Mouse (Mus musculus) limb, embryonic 14.5 days (tissue): ENCODE data around the gene Spata13. TPM values are rescaled to one million over a fixed set of nuclear protein-coding genes. Genes with fewer than 3 reads are reported as not detected.

Experiments used
- ATAC-seq: fragments of 200-750 bp; cut with Nextera tagmentation; 2 replicates; pipeline ENCODE4 v1.8.0; 2017; ENCODE audit warnings: low read depth, moderate number of reproducible peaks, moderate TSS enrichment; ENCODE audit not compliant: low FRiP score
- DNase-seq: peaks from one replicate; pipeline ENCODE4 v3.0.0-alpha.2; 2015; ENCODE audit warnings: low spot score
- H3K27ac ChIP-seq: fragments of 300-500 bp; sonication (generic); replicated peaks from 2 replicates; pipeline ENCODE4 v1.5.1; 2014; ENCODE audit warnings: low read depth, mild to moderate bottlenecking, low read length, moderate library complexity, mixed read lengths
- H3K27me3 ChIP-seq: fragments of 300-500 bp; sonication (generic); 2 replicates; pipeline ENCODE4 v1.6.1; 2014; ENCODE audit warnings: low read length, mixed read lengths; ENCODE audit not compliant: control insufficient read depth, insufficient read depth
- H3K36me3 ChIP-seq: fragments of 300-500 bp; sonication (generic); 2 replicates; pipeline ENCODE4 v1.6.1; 2014; ENCODE audit warnings: mild to moderate bottlenecking, low read length, moderate library complexity, mixed read lengths; ENCODE audit not compliant: control insufficient read depth, insufficient read depth
- H3K4me1 ChIP-seq: fragments of 300-500 bp; sonication (generic); 2 replicates; pipeline ENCODE4 v1.6.1; 2014; ENCODE audit warnings: antibody characterized with exemption, low read length, mixed read lengths; ENCODE audit not compliant: control insufficient read depth, insufficient read depth
- H3K4me2 ChIP-seq: fragments of 300-500 bp; sonication (generic); replicated peaks from 2 replicates; pipeline ENCODE4 v1.6.1; 2014; ENCODE audit warnings: low read depth, mild to moderate bottlenecking, low read length, moderate library complexity; ENCODE audit not compliant: severe bottlenecking
- H3K4me3 ChIP-seq: fragments of 300-500 bp; sonication (generic); replicated peaks from 2 replicates; pipeline ENCODE4 v1.5.1; 2014; ENCODE audit warnings: low read length
- H3K9ac ChIP-seq: fragments of 300-500 bp; sonication (generic); 2 replicates; pipeline ENCODE4 v1.6.1; 2014; ENCODE audit warnings: mild to moderate bottlenecking, low read depth, low read length, moderate library complexity; ENCODE audit not compliant: severe bottlenecking
- H3K9me3 ChIP-seq: fragments of 300-500 bp; sonication (generic); 2 replicates; pipeline ENCODE4 v1.6.1; 2016; ENCODE audit warnings: low read length; ENCODE audit not compliant: control insufficient read depth
- POLR2A ChIP-seq: fragments of 200-500 bp; IDR thresholded peaks from 2 replicates; pipeline ENCODE4 v1.8.0; 2012; ENCODE audit warnings: inconsistent platforms, mild to moderate bottlenecking, moderate library complexity, borderline replicate concordance; ENCODE audit not compliant: insufficient read depth, insufficient read length; ENCODE audit errors: extremely low read depth
- WGBS: fragments of 180-500 bp; shearing (Covaris S2); extraction: QIAGEN DNeasy Blood & Tissue Kit; methylation state at CpG from one replicate; pipeline ENCODE4 v1.1.7; 2014; 5-methylcytosine and 5-hydroxymethylcytosine counted together
- polyA plus RNA-seq, 2 experiments: library from polyadenylated mRNA; depleted of rRNA in 1 of 2; stranded (reverse) in 1 of 2; unstranded in 1 of 2; fragments of >200 nt; fragmentation: Nextera tagmentation in 1 of 2; extraction: Ambion mirVana in 1 of 2; gene quantifications; 2 replicates each; pipeline versions ENCODE4 v1.2.1 to v1.2.3; 2012 to 2014

The Spata13 gene
- polyA plus RNA-seq, 2 experiments, result 6.8 to 9.5 TPM

DNA sequence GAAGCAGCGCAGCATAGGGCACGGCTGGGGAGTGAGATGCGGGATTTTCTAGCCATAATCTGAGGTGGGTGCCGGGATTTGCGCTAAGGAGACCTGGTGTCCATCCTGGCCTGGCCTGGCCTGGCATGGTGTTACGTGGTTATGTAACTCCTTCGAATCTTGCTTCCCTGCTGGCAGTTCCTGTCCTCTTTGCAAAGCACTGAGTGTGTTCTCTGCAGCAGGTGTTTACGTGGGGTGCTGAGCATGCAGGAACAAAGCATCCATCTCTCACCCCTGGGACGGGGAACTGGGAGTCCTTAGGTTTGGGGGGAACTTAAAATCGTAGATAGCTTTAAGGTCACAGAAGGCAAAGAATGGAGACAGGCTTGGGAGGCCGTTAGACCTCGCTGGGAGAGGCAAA is 105.8 kb downstream of the Spata13 start:
- 47% methylated on average over 12 of the region's 12 CpGs for WGBS
- Histone ChIP-seq H3K9me3 (no peaks in the 10 kb centered on the region), H3K4me2 (no peak overlapping the region), H3K36me3 (no peaks in the 10 kb centered on the region), H3K4me3 (no peak overlapping the region), H3K27ac (peak overlapping the region; percentile 55; the same call in 1 of the 2 replicates), H3K9ac (no peak overlapping the region), H3K4me1 (peaks cover 40% of the 10 kb centered on the region), H3K27me3 (no peaks in the 10 kb centered on the region)
- ATAC-seq (no peak), DNase-seq (no peak)
- no peak for TF ChIP-seq POLR2A

DNA sequence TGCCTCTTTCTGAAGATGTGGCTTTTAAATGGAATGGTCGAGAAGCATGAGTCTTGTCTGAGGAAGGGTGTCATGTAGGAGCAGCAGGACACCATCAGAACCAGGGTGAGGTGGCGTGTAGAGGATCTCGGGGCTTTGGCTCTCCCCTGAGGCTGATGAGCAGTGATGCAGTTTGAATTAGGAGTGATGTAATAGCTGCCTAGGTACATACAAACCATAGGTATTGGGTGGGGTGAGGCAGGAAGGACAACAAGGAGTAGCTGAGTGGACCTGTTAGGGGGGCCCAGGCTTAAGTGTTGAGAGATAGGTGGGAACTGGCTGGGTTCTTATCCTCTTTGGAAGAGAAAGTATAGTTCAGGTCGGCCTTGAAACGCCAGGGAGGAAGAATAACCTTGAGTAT is 106.7 kb downstream of the Spata13 start:
- no peak for DNase-seq
- no peak for ATAC-seq
- no peaks in the 10 kb centered on the region for H3K27me3 ChIP-seq
- H3K9me3 ChIP-seq, result no peaks in the 10 kb centered on the region
- 83% methylated on average over 5 of the region's 5 CpGs for WGBS
- peaks cover 37% of the 10 kb centered on the region for H3K4me1 ChIP-seq
- no peak overlapping the region for H3K9ac ChIP-seq
- H3K27ac ChIP-seq, result no peak overlapping the region
- no peak for TF ChIP-seq POLR2A
- no peaks in the 10 kb centered on the region for H3K36me3 ChIP-seq
- H3K4me3 ChIP-seq, result no peak overlapping the region
- H3K4me2 ChIP-seq, result no peak overlapping the region

DNA sequence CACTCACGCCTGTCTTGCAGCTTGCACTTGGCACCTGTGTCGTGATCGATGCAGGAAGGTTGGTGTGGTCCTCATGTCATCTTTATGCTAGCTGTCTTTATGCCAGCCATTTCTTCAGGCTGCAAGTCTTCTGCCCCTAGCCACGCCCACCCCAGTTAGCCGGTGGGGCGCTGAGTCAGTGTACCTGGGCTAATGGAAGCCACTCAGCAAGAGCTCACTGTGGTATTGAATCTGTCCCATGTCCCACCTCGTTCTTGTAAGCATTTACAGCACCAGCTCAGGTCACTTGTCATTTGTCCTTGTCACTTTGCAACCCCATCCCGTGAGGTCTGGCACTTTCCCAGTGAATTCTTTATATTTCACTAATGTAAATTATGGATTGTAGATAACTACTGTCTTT is 107.2 kb downstream of the Spata13 start:
- Histone ChIP-seq H3K27me3 (no peaks in the 10 kb centered on the region), H3K27ac (no peak overlapping the region), H3K4me3 (no peak overlapping the region), H3K9ac (no peak overlapping the region), H3K4me1 (peaks cover 37% of the 10 kb centered on the region), H3K36me3 (no peaks in the 10 kb centered on the region), H3K9me3 (no peaks in the 10 kb centered on the region), H3K4me2 (no peak overlapping the region)
- WGBS, result 66% methylated on average over 8 of the region's 8 CpGs
- no peak for DNase-seq
- ATAC-seq, result no peak
- TF ChIP-seq POLR2A, result no peak

DNA sequence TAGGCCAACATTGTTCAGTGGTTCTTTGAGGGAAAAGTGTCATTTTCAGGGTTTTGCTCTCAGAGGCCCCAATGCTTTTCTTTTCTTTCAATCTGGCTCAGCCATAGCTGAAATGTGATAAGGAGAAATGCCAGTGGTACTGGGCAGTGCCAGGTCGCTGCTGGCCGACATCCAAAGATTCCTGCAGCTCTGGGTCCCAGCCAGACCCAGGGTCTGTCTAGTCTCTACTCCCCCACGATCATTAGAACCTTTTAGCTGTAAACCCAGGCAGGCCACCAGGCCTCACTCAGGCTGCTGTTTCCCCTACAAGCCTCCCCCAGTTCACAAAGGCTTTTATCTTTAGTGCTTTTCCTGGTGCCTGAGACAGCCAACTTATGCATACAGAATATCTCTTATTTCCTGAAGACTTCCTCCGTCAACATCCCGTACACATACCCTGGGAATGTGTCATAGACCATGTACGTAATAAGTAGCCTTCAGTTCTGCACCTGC is 107.7 kb downstream of the Spata13 start:
- H3K9ac ChIP-seq, result no peak overlapping the region
- H3K4me3 ChIP-seq, result no peak overlapping the region
- no peaks in the 10 kb centered on the region for H3K27me3 ChIP-seq
- no peak for TF ChIP-seq POLR2A
- no peak for ATAC-seq
- H3K27ac ChIP-seq, result peak overlapping the region; percentile 1; the same call in 1 of the 2 replicates
- DNase-seq, result no peak
- H3K36me3 ChIP-seq, result 0 out of 2 replicates have a peak, but pooled peaks cover 2% of the 10 kb centered on the region
- no peak overlapping the region for H3K4me2 ChIP-seq
- no peaks in the 10 kb centered on the region for H3K9me3 ChIP-seq
- H3K4me1 ChIP-seq, result peaks cover 32% of the 10 kb centered on the region
- WGBS, result 56% methylated on average over 6 of the region's 6 CpGs

DNA sequence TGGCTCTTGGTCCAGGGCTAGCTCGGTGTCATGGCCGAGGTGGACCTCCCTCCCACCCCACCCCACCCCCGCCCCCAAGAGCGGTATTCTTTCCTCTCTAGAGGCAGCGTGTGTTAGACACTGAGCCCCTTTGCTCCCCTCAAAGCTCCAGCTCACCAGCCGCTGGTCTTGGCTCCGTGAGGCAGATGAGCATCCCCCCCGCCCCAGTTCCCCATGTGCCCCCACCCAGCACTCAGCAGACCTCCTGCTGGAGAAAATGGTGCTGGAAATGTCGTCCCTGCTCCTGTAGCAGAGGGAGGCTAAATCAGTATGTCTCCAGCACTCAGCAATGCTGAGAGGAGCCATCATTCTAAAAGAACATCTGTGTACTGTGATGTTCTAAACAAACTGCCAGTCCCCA is 109.9 kb downstream of the Spata13 start:
- no peak for DNase-seq
- no peak for ATAC-seq
- WGBS, result 64% methylated on average over 9 of the region's 9 CpGs
- H3K9me3 ChIP-seq, result no peaks in the 10 kb centered on the region
- H3K27ac ChIP-seq, result no peak overlapping the region
- H3K4me2 ChIP-seq, result no peak overlapping the region
- H3K27me3 ChIP-seq, result no peaks in the 10 kb centered on the region
- H3K9ac ChIP-seq, result no peak overlapping the region
- H3K4me3 ChIP-seq, result no peak overlapping the region
- 0 out of 2 replicates have a peak, but pooled peaks cover 3% of the 10 kb centered on the region for H3K36me3 ChIP-seq
- no peak for TF ChIP-seq POLR2A
- H3K4me1 ChIP-seq, result peaks cover 20% of the 10 kb centered on the region

DNA sequence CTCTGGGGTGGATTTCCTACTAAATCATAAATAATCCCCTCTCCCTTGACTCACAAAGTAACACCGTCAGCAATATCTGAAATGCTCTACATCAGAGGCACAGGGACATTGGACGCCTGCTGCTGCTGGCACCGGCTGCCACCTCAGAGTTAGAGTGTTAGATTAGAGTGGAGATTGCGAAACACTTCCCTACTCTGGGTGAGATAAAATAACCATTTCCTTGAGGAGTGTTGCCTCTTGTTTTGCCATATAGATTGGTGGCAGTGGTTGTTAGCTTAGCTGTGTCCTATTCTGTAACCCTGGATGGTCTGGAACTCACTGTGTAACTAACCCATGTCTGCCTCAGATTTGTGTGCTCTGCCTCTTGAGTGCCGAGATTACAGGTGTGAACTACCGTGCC is 111.4 kb downstream of the Spata13 start:
- Histone ChIP-seq H3K9ac (no peak overlapping the region), H3K4me1 (peaks cover 13% of the 10 kb centered on the region), H3K27ac (no peak overlapping the region), H3K9me3 (no peaks in the 10 kb centered on the region), H3K27me3 (no peaks in the 10 kb centered on the region), H3K4me2 (no peak overlapping the region), H3K36me3 (0 out of 2 replicates have a peak, but pooled peaks cover 3% of the 10 kb centered on the region), H3K4me3 (no peak overlapping the region)
- DNase-seq (no peak), ATAC-seq (no peak)
- WGBS, result 82% methylated on average over 6 of the region's 6 CpGs
- no peak for TF ChIP-seq POLR2A
